Mouse (Mus musculus) adrenal gland (tissue): ENCODE results near the gene Aldh5a1.

Experiments
- intact Hi-C: fragments of 180-260 bp; cut with DNase I; formaldehyde crosslinking; loops from one replicate; pipeline ENCODE4 v1.15.1; 2025

The Aldh5a1 gene

GRCm38 (mm10) chr13:24937839-24938166 is 342 bp upstream of the Aldh5a1 start:
- intact Hi-C loops: loop anchor here (1.0 kb wide), 1 partner anchor 50 kb away; no protein-coding TSS in a partner anchor

- intact Hi-C loops: no loop called here
These were observed 721 bp downstream of the Aldh5a1 start for GRCm38 (mm10) chr13:24936772-24937107.

- intact Hi-C loops: no loop called here
These were observed 4.3 kb downstream of the Aldh5a1 start for GRCm38 (mm10) chr13:24933199-24933598.

GRCm38 (mm10) chr13:24930591-24930990 is 6.9 kb downstream of the Aldh5a1 start:
- intact Hi-C loops: no loop called here

- intact Hi-C loops: loop anchor here (5.0 kb wide), 2 partner anchors 77 to 442 kb away; partner anchors contain the start of gene D130043K22Rik
These were observed 13.5 kb downstream of the Aldh5a1 start for GRCm38 (mm10) chr13:24923991-24924390.

- intact Hi-C loops: loop anchor here (5.0 kb wide), 2 partner anchors 74 to 439 kb away; partner anchors contain the start of gene D130043K22Rik
These were observed 16.2 kb downstream of the Aldh5a1 start for GRCm38 (mm10) chr13:24921281-24921680.

GRCm38 (mm10) chr13:24920333-24920977 is 17.0 kb downstream of the Aldh5a1 start:
- intact Hi-C loops: loop anchor here (5.0 kb wide), 2 partner anchors 73 to 438 kb away; partner anchors contain the start of gene D130043K22Rik

- intact Hi-C loops: no loop called here
These were observed 21.6 kb downstream of the Aldh5a1 start for GRCm38 (mm10) chr13:24915831-24916230.

GRCm38 (mm10) chr13:24914915-24915314 is 22.5 kb downstream of the Aldh5a1 start:
- intact Hi-C loops: no loop called here

- intact Hi-C loops: no loop called here
These were observed 23.9 kb downstream of the Aldh5a1 start for GRCm38 (mm10) chr13:24913576-24913975.

GRCm38 (mm10) chr13:24909112-24909511 is 28.3 kb downstream of the Aldh5a1 start:
- intact Hi-C loops: no loop called here

GRCm38 (mm10) chr13:24906831-24907570 is 30.5 kb downstream of the Aldh5a1 start:
- intact Hi-C loops: no loop called here

- intact Hi-C loops: no loop called here
These were observed 32.0 kb downstream of the Aldh5a1 start for GRCm38 (mm10) chr13:24905422-24905821.

- intact Hi-C loops: no loop called here
These were observed 34.0 kb downstream of the Aldh5a1 start for GRCm38 (mm10) chr13:24903412-24903811.

GRCm38 (mm10) chr13:24901916-24902315 is 35.5 kb downstream of the Aldh5a1 start:
- intact Hi-C loops: no loop called here

GRCm38 (mm10) chr13:24893880-24894279 is 43.6 kb downstream of the Aldh5a1 start:
- intact Hi-C loops: no loop called here

- intact Hi-C loops: no loop called here
These were observed 44.9 kb downstream of the Aldh5a1 start for GRCm38 (mm10) chr13:24892516-24892915.

GRCm38 (mm10) chr13:24889554-24889953 is 47.9 kb downstream of the Aldh5a1 start:
- intact Hi-C loops: no loop called here

GRCm38 (mm10) chr13:24882411-24882810 is 55.0 kb downstream of the Aldh5a1 start:
- intact Hi-C loops: no loop called here

- intact Hi-C loops: no loop called here
These were observed 56.8 kb downstream of the Aldh5a1 start for GRCm38 (mm10) chr13:24880704-24881103.

- intact Hi-C loops: no loop called here
These were observed 57.3 kb downstream of the Aldh5a1 start for GRCm38 (mm10) chr13:24880208-24880607.

GRCm38 (mm10) chr13:24879359-24880040 is 58.0 kb downstream of the Aldh5a1 start:
- intact Hi-C loops: no loop called here
